Mouse (Mus musculus) erythroid progenitor cell, adult 5-6 weeks (primary cell): ENCODE measurements around the gene Cd164l2. TPM values are rescaled to one million over a fixed set of nuclear protein-coding genes. Genes with fewer than 3 reads are reported as not detected.

Source experiments
- total RNA-seq, 2 experiments: library from RNA; stranded (forward) in 1 of 2; stranded (reverse) in 1 of 2; fragments of 150-400 nt in 1 of 2; fragments of 186-747, 209-891 nt in 1 of 2; gene quantifications; 2 replicates each; pipeline versions ENCODE4 v1.2.3 to v1.2.4; 2015 to 2017; ENCODE audit warnings: low replicate concordance in 2 of 2

Gene Cd164l2
- total RNA-seq, 2 experiments from 2014 or later, result not detected

Other genes starting within 250 kb of the Cd164l2 start
- gene Fgr, start 238.0 kb upstream of the Cd164l2 start, total RNA-seq (2015; ENCODE audit: low replicate concordance), result 8.4 and 12.6 TPM in 2 replicates
- gene Fgr, start 238.0 kb upstream of the Cd164l2 start, total RNA-seq (2017; ENCODE audit: low replicate concordance), result 7.8 and 9.7 TPM in 2 replicates
- 2.9 TPM in 2 replicates for gene Ahdc1, start 200.9 kb upstream of the Cd164l2 start, total RNA-seq (2015; ENCODE audit: low replicate concordance)
- 0.26 TPM in 1 of 2 replicates, not detected in the other for gene Ahdc1, start 200.9 kb upstream of the Cd164l2 start, total RNA-seq (2017; ENCODE audit: low replicate concordance)
- 79.6 and 83.6 TPM in 2 replicates for gene Wasf2, start 81.6 kb upstream of the Cd164l2 start, total RNA-seq (2015; ENCODE audit: low replicate concordance)
- gene Wasf2, start 81.6 kb upstream of the Cd164l2 start, total RNA-seq (2017; ENCODE audit: low replicate concordance), result 59.7 and 73.7 TPM in 2 replicates
- not detected in 2 replicates for gene Gpr3, start 405 bp downstream of the Cd164l2 start, total RNA-seq (2015; ENCODE audit: low replicate concordance)
- not detected in 2 replicates for gene Gpr3, start 405 bp downstream of the Cd164l2 start, total RNA-seq (2017; ENCODE audit: low replicate concordance)
- gene Map3k6, start 28.7 kb downstream of the Cd164l2 start, total RNA-seq (2015; ENCODE audit: low replicate concordance), result 4.2 TPM in 1 of 2 replicates, not detected in the other
- gene Map3k6, start 28.7 kb downstream of the Cd164l2 start, total RNA-seq (2017; ENCODE audit: low replicate concordance), result 8.1 TPM in 1 of 2 replicates, not detected in the other
- 0.84 TPM in 1 of 2 replicates, not detected in the other for gene Sytl1, start 51.0 kb downstream of the Cd164l2 start, total RNA-seq (2015; ENCODE audit: low replicate concordance)
- gene Sytl1, start 51.0 kb downstream of the Cd164l2 start, total RNA-seq (2017; ENCODE audit: low replicate concordance), result 1.8 TPM in 1 of 2 replicates, not detected in the other
- gene Tmem222, start 65.7 kb downstream of the Cd164l2 start, total RNA-seq (2015; ENCODE audit: low replicate concordance), result 5.0 and 10.1 TPM in 2 replicates
- gene Tmem222, start 65.7 kb downstream of the Cd164l2 start, total RNA-seq (2017; ENCODE audit: low replicate concordance), result 9.8 and 11.3 TPM in 2 replicates
- gene Wdtc1, start 141.3 kb downstream of the Cd164l2 start, total RNA-seq (2015; ENCODE audit: low replicate concordance), result 16.2 and 28.5 TPM in 2 replicates
- gene Wdtc1, start 141.3 kb downstream of the Cd164l2 start, total RNA-seq (2017; ENCODE audit: low replicate concordance), result 9.0 and 10.1 TPM in 2 replicates
- 15.9 and 18.4 TPM in 2 replicates for gene Slc9a1, start 157.6 kb downstream of the Cd164l2 start, total RNA-seq (2015; ENCODE audit: low replicate concordance)
- gene Slc9a1, start 157.6 kb downstream of the Cd164l2 start, total RNA-seq (2017; ENCODE audit: low replicate concordance), result 13.5 and 13.7 TPM in 2 replicates